Mouse (Mus musculus): Measurements from ENCODE around the gene Renbp. TPM values are rescaled to one million over a fixed set of nuclear protein-coding genes. Genes with fewer than 3 reads are reported as not detected.
A peak's percentile ranks its signal among the peaks of the same experiment; 100 is the strongest.

Renbp gene
- total RNA-seq (2021): 11.2 and 13.9 TPM in 2 replicates
- long read RNA-seq, transcript Renbp-202 (11 exons, 1,418 nt): major isoform, 13 of 22 reads
- long read RNA-seq, partial matches to known transcripts: 4 of 22 reads
- long read RNA-seq, other reads (novel, unspliced or antisense): 2 of 22 reads

- peak; percentile 54 for DNase-seq
These were observed at the start of gene Renbp for GRCm38 (mm10) chrX:73930402-73931062. TSS of gene Renbp (minus strand) at chrX:73930850.

DNA sequence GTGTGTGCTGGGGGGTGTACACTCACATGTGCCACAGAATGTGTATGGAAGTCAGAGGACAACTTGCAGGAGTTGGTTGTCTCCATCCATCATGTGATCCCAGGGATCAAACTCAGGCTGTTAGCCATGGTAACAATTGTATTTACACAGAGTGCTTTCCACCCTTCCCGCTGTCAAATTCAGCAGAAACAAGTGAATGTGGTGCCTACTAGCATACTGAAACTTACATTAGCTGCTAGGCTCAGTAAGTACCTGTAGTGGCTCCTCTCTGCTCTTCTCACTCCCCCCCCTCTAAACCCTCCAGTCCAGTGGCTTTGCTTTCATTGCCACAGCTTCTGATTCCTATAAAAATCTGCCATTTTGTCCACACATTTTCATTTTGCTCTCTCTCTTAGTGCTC lies 47.1 kb upstream of the Renbp start:
- DNase-seq: no peak

DNA sequence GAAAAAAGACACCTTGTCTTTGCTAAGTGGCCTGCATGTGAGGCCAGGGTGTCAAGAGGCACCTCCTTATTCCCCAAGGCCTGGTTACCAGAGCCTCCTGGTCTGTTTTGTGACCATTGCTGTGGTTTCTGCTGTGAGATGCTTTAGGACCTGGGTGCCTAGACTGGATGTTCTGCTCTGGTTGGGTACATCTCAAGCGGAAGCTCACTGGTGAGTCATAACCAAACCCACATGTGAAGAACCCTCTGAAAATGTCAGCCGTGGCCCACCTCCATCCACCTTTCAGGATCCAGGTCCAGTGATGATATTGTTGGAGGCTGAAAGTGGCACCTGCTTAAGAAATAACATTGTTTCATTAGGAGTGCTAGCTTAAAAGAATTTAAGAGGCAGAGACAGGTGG lies 45.6 kb upstream of the Renbp start:
- DNase-seq: no peak

DNA sequence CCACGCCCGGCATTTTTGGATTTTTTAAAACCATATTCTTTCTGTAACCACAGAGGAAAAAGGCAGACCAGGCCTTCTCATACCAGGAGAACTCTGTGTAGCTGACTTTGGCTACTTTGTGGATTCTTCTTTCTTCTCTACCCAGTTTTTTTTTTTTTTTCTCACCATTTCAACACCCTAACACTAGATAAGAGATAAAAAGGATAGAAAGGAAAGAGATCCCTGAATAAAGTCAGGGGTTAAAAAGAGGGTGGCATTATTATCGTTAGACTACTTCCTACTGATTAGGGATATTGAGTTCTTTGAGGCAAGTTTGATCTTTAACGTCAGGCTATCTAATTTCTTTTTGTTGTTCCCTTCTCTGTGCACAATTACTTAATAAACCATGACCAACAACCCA lies 42.1 kb upstream of the Renbp start:
- DNase-seq: no peak

DNA sequence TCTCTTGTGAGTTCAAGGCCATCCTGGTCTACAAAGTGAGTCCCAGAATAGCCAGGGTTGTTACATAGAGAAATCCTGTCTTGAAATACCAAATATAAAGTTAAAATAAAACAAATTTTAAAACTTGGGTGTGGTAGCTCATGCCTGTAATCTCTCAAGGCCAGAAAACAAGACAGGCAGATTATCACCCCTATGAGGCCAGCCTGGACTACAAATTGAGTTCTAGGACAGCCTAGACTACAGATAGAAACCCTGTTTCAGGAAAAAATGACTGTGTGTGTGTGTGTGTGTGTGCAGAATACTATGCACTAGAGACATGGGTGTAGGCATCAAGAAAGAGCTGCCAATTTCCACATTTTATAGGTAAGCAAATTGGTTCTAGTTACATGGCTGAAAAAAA lies 40.1 kb upstream of the Renbp start:
- no peak for DNase-seq

GRCm38 (mm10) chrX:73969729-73970128 lies 39.1 kb upstream of the Renbp start:
- no peak for DNase-seq

GRCm38 (mm10) chrX:73969167-73969566 lies 38.5 kb upstream of the Renbp start:
- no peak for DNase-seq

DNA sequence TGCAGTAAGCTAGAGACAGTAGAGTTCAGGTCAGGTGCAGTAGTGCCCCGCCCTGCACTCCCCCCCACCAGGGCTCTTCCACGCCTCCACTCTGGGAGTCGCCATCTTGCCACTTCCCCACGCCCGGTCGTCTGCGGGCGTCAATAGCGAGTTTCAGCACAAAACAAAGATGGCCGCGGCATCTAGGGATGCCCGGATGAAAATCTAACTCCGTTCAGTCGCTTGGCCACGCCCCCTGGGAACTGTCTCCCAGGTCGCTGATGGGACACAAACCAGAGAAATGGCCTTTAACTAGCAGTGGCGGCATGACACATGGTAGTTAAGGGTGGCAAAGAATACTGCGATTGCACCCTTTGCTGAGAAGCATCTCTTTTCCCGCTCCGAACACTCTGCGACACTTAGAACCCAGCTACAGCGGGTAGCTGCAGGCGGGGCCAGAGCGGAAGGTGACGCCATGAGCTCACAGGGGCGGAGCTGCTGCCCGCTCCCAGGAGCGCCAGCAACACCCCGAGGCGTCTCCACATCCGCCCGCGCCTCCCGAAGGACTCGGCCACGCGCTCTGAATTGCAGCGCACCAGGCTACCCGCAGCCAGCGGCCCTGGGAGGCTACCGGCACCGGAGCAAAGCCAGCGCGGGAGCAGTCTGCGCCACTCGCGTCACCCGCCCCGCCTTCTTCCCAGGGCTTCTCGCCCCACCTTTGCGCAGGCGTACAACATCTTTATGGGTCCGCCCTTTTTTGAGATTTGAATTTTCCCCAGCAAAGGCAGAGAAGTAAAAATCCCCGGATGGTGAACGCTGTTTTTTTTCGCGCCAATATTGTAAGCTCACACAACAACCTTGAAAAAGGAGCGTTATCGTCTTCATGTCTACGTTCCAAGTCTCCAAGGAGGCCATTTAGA lies 36.8 kb upstream of the Renbp start:
- DNase-seq: peak; percentile 79

DNA sequence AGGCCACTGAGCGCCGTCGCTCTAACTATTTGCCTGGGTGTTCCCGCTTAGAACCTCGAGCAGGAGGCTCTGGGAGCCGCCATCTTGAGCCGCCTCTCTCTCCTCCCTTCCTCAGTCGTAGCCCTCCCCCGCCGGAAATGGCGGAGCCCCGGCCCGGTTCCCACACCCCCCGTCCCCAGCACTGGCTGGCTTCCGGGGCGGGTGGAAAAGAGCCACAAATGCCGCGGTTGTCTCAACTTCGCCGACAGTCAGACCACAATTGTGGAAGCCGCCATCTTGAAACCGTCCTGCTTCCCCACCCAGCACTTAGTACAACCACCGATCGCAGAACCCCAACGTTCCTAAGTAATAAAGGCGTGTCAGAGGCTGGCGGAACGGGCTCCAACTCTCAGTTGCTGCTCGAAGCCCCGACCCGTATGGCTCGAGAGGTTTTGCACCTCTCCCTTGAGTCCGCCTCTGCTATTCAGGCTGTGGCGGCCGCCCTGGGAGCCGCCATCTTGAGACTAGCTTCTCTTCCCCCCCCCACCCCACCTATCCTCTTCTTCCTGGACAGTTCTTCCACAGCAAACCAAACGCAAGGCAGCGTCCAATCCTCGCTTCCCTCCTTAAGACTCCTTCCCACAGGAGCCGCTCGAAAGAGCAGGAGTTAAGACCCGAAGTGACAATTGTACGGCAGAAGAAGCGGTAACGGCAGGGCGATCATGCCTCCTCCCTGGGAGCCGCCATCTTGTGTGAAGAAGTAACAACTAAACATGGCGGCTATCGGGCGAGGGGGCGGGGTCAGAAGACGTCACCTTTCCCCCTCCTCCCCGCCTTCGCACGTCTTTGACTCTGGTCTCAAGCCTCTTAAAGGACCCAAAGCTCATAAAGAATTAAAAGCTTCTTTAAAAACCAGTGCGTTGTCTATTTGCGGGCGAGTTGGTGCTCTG lies 35.9 kb upstream of the Renbp start, which contains the start of gene Hcfc1:
Gene Hcfc1, minus strand, starts transcription at position 110 of the 929 bp plus-strand sequence.
- DNase-seq: peak; percentile 88

GRCm38 (mm10) chrX:73965307-73965706 lies 34.7 kb upstream of the Renbp start:
- peak; percentile 62 for DNase-seq

DNA sequence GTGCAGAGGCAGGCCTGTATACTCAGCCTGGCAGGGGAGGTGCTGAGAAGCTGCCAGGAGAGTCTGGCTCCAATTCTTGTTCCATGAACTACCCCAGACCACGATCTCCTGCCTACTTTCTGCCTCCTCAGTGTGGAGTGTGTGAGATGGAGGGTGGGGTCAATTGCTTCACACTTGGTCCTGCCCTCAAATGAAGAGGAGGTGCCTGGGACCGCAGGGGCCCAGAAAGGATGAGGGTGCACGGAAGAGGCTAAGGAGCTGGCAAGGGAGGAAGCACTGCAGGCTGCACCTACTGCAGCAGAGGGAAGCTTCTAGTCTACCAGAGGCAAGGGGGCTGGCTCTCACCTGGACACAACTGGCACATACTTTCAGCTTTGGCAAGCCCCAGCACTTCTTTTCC lies 33.7 kb upstream of the Renbp start:
- no peak for DNase-seq

DNA sequence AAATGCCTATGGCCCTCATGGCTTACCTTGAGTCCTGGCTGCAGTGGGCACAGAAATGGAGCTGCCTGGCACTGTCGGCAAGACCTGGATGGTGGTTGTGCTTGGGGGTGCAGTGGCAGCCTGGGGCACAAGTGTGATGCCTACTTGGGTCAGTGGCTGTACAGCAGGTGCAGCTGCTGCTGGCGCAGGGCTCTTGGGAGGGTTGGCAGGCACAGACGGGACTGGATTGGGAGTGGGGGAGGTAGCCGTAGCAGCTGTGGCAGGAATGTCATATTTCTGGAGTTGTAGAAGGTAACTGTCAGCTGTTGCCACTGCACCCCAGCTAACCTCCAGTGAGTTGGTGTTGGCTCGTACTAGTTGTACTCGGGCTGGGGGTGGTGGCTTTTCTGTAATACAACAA lies 24.3 kb upstream of the Renbp start:
- no peak for DNase-seq

DNA sequence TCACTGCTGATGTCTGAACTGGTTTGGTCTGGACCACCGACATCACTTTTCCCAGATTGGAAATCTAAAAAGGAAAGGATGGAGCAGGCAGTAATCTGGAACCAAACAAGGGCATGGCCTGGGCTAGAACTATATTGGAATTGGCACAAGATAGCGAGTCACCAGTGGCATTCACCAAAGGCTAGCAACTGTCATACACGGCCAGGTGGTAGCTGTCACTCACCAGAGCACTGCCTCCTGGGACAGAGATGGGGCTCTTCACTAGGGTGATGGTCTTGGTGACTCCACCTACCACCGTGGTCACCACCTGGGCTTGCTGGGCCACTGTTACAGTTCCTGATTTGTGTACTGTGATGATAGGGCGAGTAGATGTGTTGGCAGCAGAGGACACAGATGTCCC lies 22.0 kb upstream of the Renbp start:
- no peak for DNase-seq

GRCm38 (mm10) chrX:73949341-73949740 lies 18.7 kb upstream of the Renbp start:
- no peak for DNase-seq

DNA sequence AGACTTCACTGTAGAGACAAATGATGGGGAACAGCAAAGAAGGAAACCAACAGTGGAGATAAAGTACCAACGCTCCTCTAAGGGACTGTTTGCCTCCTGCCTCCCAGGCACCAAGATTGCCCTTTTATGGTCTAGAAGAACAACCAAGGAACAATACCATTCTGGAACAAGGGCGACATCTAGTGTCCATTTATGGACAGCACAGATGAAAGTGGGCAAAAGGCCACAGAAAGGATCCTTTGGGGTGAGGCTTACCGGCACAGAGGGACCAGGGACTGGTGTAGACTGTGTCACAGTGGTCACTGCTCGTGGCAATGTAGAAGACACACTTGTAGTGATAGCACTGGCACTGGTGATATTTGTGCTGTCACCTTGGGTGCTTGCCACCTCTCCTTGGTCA lies 18.0 kb upstream of the Renbp start:
- peak; percentile 24 for DNase-seq

- no peak for DNase-seq
These were observed 16.2 kb upstream of the Renbp start for GRCm38 (mm10) chrX:73946896-73947295.

GRCm38 (mm10) chrX:73942294-73942693 lies 11.6 kb upstream of the Renbp start:
- no peak for DNase-seq

DNA sequence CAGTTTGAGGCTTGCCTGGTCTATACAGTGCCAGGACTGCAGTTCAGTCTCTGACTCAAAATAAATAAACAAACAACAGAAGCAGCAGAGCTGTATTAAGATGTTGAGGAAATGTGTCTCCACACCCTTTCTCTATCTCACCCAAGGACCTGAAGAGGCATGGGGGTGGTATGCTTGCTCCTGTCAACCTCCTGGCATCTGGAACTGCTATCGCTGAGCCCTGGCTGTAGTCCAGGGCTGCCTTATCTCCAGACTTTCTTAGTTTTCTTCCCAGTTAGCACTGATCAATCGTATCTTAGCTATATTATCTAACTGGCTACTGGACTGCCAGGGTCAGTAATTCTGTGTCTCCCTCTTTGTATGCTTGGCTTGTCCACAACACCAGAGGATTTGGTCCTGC lies 11.2 kb upstream of the Renbp start:
- DNase-seq: no peak

GRCm38 (mm10) chrX:73931871-73932270 lies 1.2 kb upstream of the Renbp start:
- DNase-seq: no peak

DNA sequence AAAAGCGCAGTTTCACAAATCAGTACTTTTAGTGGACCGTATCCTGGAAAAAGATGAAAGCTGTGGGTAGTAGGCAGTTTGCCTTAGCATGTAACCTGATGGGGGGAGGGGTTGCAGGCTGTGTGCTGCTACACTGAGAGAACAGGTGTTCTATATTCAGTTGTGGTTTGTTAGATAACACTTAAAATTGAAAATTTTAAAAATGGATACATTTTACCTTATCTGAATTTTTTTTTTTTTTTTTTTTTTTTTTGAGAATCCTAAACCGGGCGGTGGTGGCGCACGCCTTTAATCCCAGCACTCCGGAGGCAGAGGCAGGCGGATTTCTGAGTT lies 8.1 kb downstream of the Renbp start:
- DNase-seq: no peak

- DNase-seq: peak; percentile 88
These were observed 8.7 kb downstream of the Renbp start, which contains the start of the genes Arhgap4 and Naa10 for GRCm38 (mm10) chrX:73921823-73922549. TSS of gene Arhgap4 (minus strand) at chrX:73921870. TSS of gene Naa10 (minus strand) at chrX:73921944.
